Mouse (Mus musculus): ENCODE results near the gene Rfc5. TPM values are rescaled to one million over a fixed set of nuclear protein-coding genes. Genes with fewer than 3 reads are reported as not detected.

Rfc5 gene
- polyA plus RNA-seq, 1 experiment from 2014 or later: 23.8 TPM

- peaks cover 25% of the 10 kb centered on the region for H3K4me1 ChIP-seq (ENCODE audit: control insufficient read depth, insufficient read depth, low read length)
- no peaks in the 10 kb centered on the region for H3K27me3 ChIP-seq (ENCODE audit: control insufficient read depth, insufficient read depth, low read length)
- H3K4me3 ChIP-seq (ENCODE audit: low read depth, low read length): peak overlapping the region; percentile 97
- ATAC-seq (ENCODE audit: low read depth): no peak
- peak overlapping the region; percentile 66 for H3K4me2 ChIP-seq (ENCODE audit: low read depth, low read length)
- no peaks in the 10 kb centered on the region for H3K36me3 ChIP-seq (ENCODE audit: control insufficient read depth, insufficient read depth, low read length)
- no peaks in the 10 kb centered on the region for H3K9me3 ChIP-seq (ENCODE audit: control insufficient read depth, low read length)
- peak overlapping the region; percentile 89 for H3K27ac ChIP-seq (ENCODE audit: low read depth, low read length)
- 4% methylated on average over 6 of the region's 6 CpGs for WGBS
- peak overlapping the region; percentile 95 for H3K9ac ChIP-seq (replicated peaks; ENCODE audit: low read depth, low read length)
Observed at GRCm38 (mm10) chr5:117358248-117358630, 30.6 kb downstream of the Rfc5 start.

DNA sequence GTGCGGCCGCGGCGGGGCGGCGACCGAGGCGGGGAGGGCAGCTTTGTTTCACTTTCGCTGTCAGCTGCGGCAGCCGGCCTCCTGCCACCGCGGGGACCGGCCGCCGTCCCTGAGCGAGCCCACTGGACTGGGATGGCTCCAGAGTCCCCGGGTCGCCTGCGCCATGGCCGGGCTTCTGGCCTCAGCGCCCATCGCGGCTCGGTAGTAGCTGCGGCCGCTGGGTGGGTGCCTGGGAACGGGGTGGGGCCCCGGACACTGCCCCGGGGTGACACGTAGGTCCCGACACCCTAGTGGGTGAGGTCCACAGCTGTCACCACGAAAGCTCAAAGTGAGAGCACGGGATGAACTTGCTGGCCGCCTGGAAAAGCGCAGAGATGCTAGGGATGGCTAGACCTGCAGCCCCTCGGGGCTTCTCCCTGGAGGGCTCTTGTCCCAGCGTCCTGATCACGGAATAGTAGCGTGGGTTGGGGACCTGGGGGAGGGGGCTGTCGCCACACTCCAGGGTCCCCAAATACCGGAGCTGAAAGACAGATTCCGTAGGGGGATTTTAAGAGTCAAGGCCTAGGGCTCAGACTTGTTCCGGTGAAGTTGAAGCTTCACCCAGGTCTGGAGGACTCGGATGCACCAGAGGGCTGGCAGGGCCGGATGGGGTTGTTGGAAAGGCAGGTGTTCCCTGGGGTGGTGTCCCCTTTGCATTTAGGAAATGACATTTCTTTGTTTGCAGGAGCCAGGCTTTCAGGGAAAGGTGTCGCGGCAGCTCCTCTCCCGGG is 31.2 kb downstream of the Rfc5 start:
- H3K9me3 ChIP-seq (ENCODE audit: control insufficient read depth, low read length): no peaks in the 10 kb centered on the region
- no peaks in the 10 kb centered on the region for H3K36me3 ChIP-seq (ENCODE audit: control insufficient read depth, insufficient read depth, low read length)
- H3K27me3 ChIP-seq (ENCODE audit: control insufficient read depth, insufficient read depth, low read length): no peaks in the 10 kb centered on the region
- H3K4me3 ChIP-seq (ENCODE audit: low read depth, low read length): peak overlapping the region; percentile 97
- WGBS: under 1% methylated on average over 40 of the region's 49 CpGs
- H3K4me2 ChIP-seq (ENCODE audit: low read depth, low read length): peak overlapping the region; percentile 66
- peak overlapping the region; percentile 95 for H3K9ac ChIP-seq (replicated peaks; ENCODE audit: low read depth, low read length)
- H3K27ac ChIP-seq (ENCODE audit: low read depth, low read length): peak overlapping the region; percentile 89
- ATAC-seq (ENCODE audit: low read depth): peak; percentile 45
- H3K4me1 ChIP-seq (ENCODE audit: control insufficient read depth, insufficient read depth, low read length): peaks cover 25% of the 10 kb centered on the region

DNA sequence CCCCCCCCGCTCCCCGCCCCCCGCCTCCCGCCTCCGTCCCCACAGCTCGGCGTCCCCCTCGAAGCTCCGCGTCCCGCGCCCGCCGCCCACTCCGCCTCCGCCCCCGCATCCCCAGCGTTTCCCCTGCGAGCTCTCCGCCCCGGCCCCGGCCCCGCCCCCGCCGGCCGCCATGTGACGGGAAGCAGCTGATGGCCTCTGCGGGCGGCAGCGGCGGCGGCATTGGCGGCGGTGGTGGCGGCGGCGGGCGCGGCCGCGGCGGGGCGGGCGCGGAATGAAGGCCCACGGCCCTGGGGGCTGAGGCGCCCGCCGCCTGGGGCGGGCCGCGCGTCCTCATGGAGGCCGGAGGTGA is 31.7 kb downstream of the Rfc5 start, which contains the start of gene Wsb2:
TSS of gene Wsb2 (plus strand) at position 176 of the 349 bp plus-strand sequence.
- Histone ChIP-seq H3K27me3 (ENCODE audit: control insufficient read depth, insufficient read depth, low read length) (no peaks in the 10 kb centered on the region), H3K9ac (replicated peaks; ENCODE audit: low read depth, low read length) (peak within 1 kb of the TSS; percentile 95), H3K4me1 (ENCODE audit: control insufficient read depth, insufficient read depth, low read length) (peaks cover 25% of the 10 kb centered on the region), H3K27ac (ENCODE audit: low read depth, low read length) (peak within 1 kb of the TSS; percentile 89), H3K4me2 (ENCODE audit: low read depth, low read length) (peak within 1 kb of the TSS; percentile 66), H3K36me3 (ENCODE audit: control insufficient read depth, insufficient read depth, low read length) (no peaks in the 10 kb centered on the region), H3K9me3 (ENCODE audit: control insufficient read depth, low read length) (no peaks in the 10 kb centered on the region), H3K4me3 (ENCODE audit: low read depth, low read length) (peak within 1 kb of the TSS; percentile 97)
- peak; percentile 78 for ATAC-seq (ENCODE audit: low read depth)
- 0% methylated on average over 1 of the region's 54 CpGs for WGBS

DNA sequence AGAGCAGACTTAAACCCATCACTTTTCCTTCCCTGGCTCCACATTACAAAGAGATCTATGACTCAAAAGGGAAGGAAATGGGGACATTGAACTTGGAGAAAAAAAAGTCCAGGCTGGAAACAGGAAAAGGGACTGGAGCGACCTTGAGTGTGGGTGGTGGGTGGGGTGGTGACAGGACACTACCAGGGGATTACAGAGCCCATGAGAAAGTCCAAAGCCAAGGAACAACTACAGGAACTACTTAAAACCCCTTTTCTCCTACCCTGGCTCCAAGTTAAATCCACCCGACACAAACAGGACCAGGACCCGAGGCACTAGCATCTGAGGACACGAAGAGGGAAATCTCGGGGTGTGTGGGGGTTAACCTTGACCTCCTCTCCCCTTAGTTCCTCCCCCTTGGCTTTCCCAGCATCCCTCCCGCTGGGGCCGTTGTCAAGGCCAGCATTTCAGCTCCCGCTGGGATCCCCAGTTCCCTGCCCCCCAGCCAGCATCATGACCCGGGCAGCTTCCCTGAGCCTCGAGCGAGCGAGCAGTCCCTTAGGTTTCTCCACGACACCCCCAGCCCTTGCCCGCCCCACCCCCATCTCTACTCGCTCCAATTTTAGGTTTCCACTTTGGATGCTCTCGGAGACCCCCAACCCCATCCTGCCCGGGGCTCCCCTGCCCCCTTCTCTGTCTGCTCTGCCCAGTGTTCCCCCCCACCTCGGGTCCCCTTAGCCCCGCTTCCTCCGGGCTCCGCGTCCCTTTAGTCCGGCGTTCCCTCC is 32.3 kb downstream of the Rfc5 start:
- H3K9me3 ChIP-seq (ENCODE audit: control insufficient read depth, low read length): no peaks in the 10 kb centered on the region
- H3K27ac ChIP-seq (ENCODE audit: low read depth, low read length): peak overlapping the region; percentile 89
- H3K27me3 ChIP-seq (ENCODE audit: control insufficient read depth, insufficient read depth, low read length): no peaks in the 10 kb centered on the region
- ATAC-seq (ENCODE audit: low read depth): peak; percentile 66
- H3K4me2 ChIP-seq (ENCODE audit: low read depth, low read length): peak overlapping the region; percentile 66
- H3K36me3 ChIP-seq (ENCODE audit: control insufficient read depth, insufficient read depth, low read length): no peaks in the 10 kb centered on the region
- peaks cover 25% of the 10 kb centered on the region for H3K4me1 ChIP-seq (ENCODE audit: control insufficient read depth, insufficient read depth, low read length)
- H3K4me3 ChIP-seq (ENCODE audit: low read depth, low read length): peak overlapping the region; percentile 97
- 0% methylated on average over 24 of the region's 24 CpGs for WGBS
- H3K9ac ChIP-seq (replicated peaks; ENCODE audit: low read depth, low read length): peak overlapping the region; percentile 95

DNA sequence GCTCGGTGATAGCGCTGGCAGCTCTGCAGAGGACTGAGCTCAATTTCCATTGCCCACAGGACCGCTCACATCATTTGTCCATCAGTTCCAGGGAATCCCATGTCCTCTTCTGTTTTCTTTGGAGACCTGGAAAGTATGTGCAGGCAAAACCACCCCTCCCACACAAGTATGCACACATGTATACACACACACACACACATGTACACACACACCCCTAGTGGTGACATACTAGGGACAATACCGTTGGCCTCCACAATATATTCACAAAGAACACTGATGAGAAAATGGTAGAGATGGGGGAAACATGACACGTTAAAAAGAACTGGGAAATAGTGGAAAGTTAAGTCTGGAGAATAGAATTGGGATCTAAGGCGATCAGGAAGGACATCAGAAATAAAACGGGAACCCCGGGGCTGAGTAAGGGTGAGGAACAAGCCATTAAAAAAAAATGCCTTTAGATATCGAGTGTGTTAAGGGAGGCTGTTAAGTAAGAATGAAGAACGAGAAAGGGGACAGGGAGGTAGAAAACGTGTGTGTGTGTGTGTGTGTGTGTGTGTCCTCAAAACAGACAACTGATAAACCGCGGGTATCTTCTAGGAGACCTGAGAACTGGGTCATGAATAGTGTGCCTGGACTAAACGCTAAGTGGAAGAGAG is 33.1 kb downstream of the Rfc5 start:
- 48% methylated on average over 14 of the region's 14 CpGs for WGBS
- Histone ChIP-seq H3K36me3 (ENCODE audit: control insufficient read depth, insufficient read depth, low read length) (no peaks in the 10 kb centered on the region), H3K9ac (replicated peaks; ENCODE audit: low read depth, low read length) (no peak overlapping the region)

GRCm38 (mm10) chr5:117354121-117354520 is 34.7 kb downstream of the Rfc5 start:
- Histone ChIP-seq H3K9ac (replicated peaks; ENCODE audit: low read depth, low read length) (no peak overlapping the region), H3K27me3 (ENCODE audit: control insufficient read depth, insufficient read depth, low read length) (no peaks in the 10 kb centered on the region)

More for the DNA sequence above, 33.1 kb downstream of the Rfc5 start:
- no peaks in the 10 kb centered on the region for H3K27me3 ChIP-seq (ENCODE audit: control insufficient read depth, insufficient read depth, low read length)
- no peaks in the 10 kb centered on the region for H3K9me3 ChIP-seq (ENCODE audit: control insufficient read depth, low read length)
- peak overlapping the region; percentile 66 for H3K4me2 ChIP-seq (ENCODE audit: low read depth, low read length)
- H3K4me1 ChIP-seq (ENCODE audit: control insufficient read depth, insufficient read depth, low read length): peaks cover 22% of the 10 kb centered on the region
- no peak overlapping the region for H3K4me3 ChIP-seq (ENCODE audit: low read depth, low read length)
- ATAC-seq (ENCODE audit: low read depth): no peak
- no peak overlapping the region for H3K27ac ChIP-seq (ENCODE audit: low read depth, low read length)

DNA sequence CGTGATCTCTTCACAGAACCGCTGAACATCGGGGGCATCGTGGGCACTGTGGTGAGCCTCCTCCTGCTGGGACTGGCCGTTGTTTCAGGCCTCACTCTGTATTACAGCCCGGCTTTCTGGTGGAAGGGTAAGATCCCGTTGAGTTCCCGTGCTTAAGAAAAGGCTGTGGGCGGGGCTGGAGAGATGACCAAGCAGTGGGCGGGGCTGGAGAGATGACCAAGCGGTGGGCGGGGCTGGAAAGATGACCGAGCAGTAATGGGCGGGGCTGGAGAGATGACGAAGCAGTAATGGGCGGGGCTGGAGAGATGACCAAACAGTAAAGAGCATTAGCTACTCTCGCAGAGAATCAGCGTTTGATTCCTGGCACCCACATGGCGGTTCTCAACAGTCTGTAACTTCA is 40.6 kb downstream of the Rfc5 start:
- H3K9ac ChIP-seq (replicated peaks; ENCODE audit: low read depth, low read length): no peak overlapping the region
- no peaks in the 10 kb centered on the region for H3K9me3 ChIP-seq (ENCODE audit: control insufficient read depth, low read length)
- H3K27ac ChIP-seq (ENCODE audit: low read depth, low read length): no peak overlapping the region
- no peak overlapping the region for H3K4me3 ChIP-seq (ENCODE audit: low read depth, low read length)
- 24% methylated on average over 19 of the region's 19 CpGs for WGBS
- H3K4me2 ChIP-seq (ENCODE audit: low read depth, low read length): no peak overlapping the region
- no peaks in the 10 kb centered on the region for H3K36me3 ChIP-seq (ENCODE audit: control insufficient read depth, insufficient read depth, low read length)
- ATAC-seq (ENCODE audit: low read depth): no peak
- H3K27me3 ChIP-seq (ENCODE audit: control insufficient read depth, insufficient read depth, low read length): no peaks in the 10 kb centered on the region
- H3K4me1 ChIP-seq (ENCODE audit: control insufficient read depth, insufficient read depth, low read length): no peaks in the 10 kb centered on the region

More at GRCm38 (mm10) chr5:117354121-117354520, 34.7 kb downstream of the Rfc5 start:
- H3K9me3 ChIP-seq (ENCODE audit: control insufficient read depth, low read length): no peaks in the 10 kb centered on the region
- WGBS: 77% methylated on average over 8 of the region's 8 CpGs
- H3K27ac ChIP-seq (ENCODE audit: low read depth, low read length): no peak overlapping the region
- peaks cover 8% of the 10 kb centered on the region; the same call in 1 of the 2 replicates for H3K4me1 ChIP-seq (ENCODE audit: control insufficient read depth, insufficient read depth, low read length)
- H3K36me3 ChIP-seq (ENCODE audit: control insufficient read depth, insufficient read depth, low read length): no peaks in the 10 kb centered on the region
- ATAC-seq (ENCODE audit: low read depth): no peak
- H3K4me2 ChIP-seq (ENCODE audit: low read depth, low read length): no peak overlapping the region
- no peak overlapping the region for H3K4me3 ChIP-seq (ENCODE audit: low read depth, low read length)

DNA sequence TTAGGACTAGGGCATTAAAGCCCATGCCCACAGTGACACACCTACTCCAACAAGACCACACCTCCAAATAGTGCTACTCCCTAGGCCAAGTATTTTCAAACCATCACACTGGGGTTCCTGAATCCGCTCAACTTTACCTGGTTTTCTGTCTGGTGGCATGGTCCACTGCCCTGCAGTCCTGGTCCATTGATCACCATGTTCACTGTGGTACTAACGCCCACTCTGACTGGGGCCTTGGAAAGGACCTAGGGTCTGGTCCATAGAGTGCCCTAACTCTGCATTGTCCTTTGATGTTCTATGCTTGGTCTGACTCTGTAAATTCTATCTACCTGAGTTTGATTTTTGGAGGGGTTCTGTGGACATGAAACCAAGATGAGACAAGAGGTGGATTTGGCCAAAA is 41.0 kb downstream of the Rfc5 start:
- WGBS: 87% methylated on average over 2 of the region's 2 CpGs
- H3K4me3 ChIP-seq (ENCODE audit: low read depth, low read length): no peak overlapping the region
- no peak overlapping the region for H3K27ac ChIP-seq (ENCODE audit: low read depth, low read length)
- H3K9me3 ChIP-seq (ENCODE audit: control insufficient read depth, low read length): no peaks in the 10 kb centered on the region
- no peak overlapping the region for H3K4me2 ChIP-seq (ENCODE audit: low read depth, low read length)
- H3K36me3 ChIP-seq (ENCODE audit: control insufficient read depth, insufficient read depth, low read length): no peaks in the 10 kb centered on the region
- H3K4me1 ChIP-seq (ENCODE audit: control insufficient read depth, insufficient read depth, low read length): no peaks in the 10 kb centered on the region
- no peak overlapping the region for H3K9ac ChIP-seq (replicated peaks; ENCODE audit: low read depth, low read length)
- no peaks in the 10 kb centered on the region for H3K27me3 ChIP-seq (ENCODE audit: control insufficient read depth, insufficient read depth, low read length)
- ATAC-seq (ENCODE audit: low read depth): no peak

Data from neural tube, embryonic 14.5 days (tissue).